Mouse (Mus musculus): ENCODE measurements around the gene Nxt2. TPM values are rescaled to one million over a fixed set of nuclear protein-coding genes. Genes with fewer than 3 reads are reported as not detected.

The Nxt2 gene
- total RNA-seq, 4 experiments from 2014 or later, result 14.3 to 18.6 (median 16.6) TPM

Other genes with a start within 250 kb of the Nxt2 start
- not detected for gene Gucy2f, start 29.8 kb upstream of the Nxt2 start, total RNA-seq (2022)
- gene Kcne1l, start 79.5 kb downstream of the Nxt2 start, total RNA-seq (2022), result under 1 TPM in 3 of 4 experiments, not detected in 1; 0.26 to 0.86 (median 0.37) TPM
- gene Acsl4, start 163.8 kb downstream of the Nxt2 start, total RNA-seq (2022), result 100 to 1,000 TPM; 294 to 489 (median 395) TPM